Mouse (Mus musculus): ENCODE results near the gene 1700020L24Rik. TPM values are rescaled to one million over a fixed set of nuclear protein-coding genes. Genes with fewer than 3 reads are reported as not detected.

1700020L24Rik gene
- polyA plus RNA-seq, 1 experiment from 2014 or later, result 0.68 TPM

DNA sequence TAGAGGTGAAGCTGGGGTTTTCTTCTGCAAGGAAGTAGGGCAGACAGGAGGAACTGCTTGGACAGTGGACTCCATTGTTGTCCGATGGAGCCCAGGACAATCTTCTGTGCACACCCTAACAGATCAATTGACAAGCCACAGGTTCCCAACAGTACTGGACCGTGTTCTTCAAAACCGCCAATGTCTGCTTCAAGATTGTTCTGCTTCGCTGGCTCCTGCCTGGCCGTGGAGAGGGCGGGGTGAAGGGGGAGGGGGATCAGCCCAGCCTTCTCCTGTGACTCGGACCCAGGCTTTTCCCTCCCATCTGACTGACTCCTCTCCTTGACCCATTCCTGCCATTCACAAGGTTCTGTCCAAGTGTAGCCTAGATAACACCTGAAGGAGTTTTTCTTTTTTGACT is 19.8 kb downstream of the 1700020L24Rik start:
- Histone ChIP-seq H3K4me2 (replicated peaks; ENCODE audit: low read depth) (no peak overlapping the region), H3K9me3 (ENCODE audit: control insufficient read depth, low read length) (no peaks in the 10 kb centered on the region), H3K27ac (replicated peaks) (peak overlapping the region; percentile 87), H3K4me1 (replicated peaks; ENCODE audit: control insufficient read depth, insufficient read depth) (peaks cover 10% of the 10 kb centered on the region), H3K9ac (ENCODE audit: low read length) (no peak overlapping the region), H3K36me3 (ENCODE audit: control insufficient read depth, insufficient read depth, low read length) (no peaks in the 10 kb centered on the region), H3K27me3 (ENCODE audit: control insufficient read depth, insufficient read depth, low read length) (no peaks in the 10 kb centered on the region), H3K4me3 (ENCODE audit: low read depth, low read length) (no peak overlapping the region)
- DNase-seq (ENCODE audit: low spot score) (peak; percentile 18), ATAC-seq (ENCODE audit: low FRiP score, low TSS enrichment) (no peak)
- 44% methylated on average over 7 of the region's 7 CpGs for WGBS
- TF ChIP-seq CTCF (IDR thresholded peaks at IDR 0.05; ENCODE audit: low read depth) (no peak), EP300 (optimal IDR thresholded peaks at IDR 0.05) (no peak)

DNA sequence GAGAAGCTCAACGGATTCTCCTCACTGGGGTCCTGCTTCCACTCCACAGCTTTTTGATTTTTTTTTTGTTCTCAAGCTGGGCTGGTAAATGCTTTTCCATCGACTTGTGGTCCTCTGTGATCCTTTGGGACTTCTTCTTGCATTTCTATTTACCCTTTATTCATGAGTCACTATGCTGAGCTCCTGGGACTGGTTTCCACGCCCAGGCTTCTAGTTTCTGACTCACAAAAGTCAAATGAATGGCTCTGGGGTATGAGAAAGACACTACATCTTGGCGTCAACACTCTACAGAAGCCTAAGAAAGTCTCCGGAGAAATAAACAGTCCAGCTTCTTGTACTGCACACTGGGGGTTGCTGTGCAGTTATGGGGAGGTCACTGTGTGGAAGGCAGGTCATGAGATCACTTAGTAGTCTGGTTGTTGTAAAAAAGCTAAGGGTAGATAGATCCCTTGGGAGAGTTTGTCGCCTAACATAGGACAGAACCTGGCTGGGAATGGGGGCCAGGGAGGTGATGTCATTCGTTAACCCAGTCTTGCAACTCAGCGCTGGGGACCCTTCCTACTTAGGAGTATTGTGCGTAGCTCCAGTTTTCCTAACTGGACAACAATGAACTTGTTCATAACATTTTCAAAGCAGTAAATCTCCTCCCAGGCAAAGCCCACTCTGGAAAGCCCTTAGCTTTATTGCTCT is 20.6 kb downstream of the 1700020L24Rik start:
- peak; percentile 55 for DNase-seq (ENCODE audit: low spot score)
- Histone ChIP-seq H3K9me3 (ENCODE audit: control insufficient read depth, low read length) (no peaks in the 10 kb centered on the region), H3K4me1 (replicated peaks; ENCODE audit: control insufficient read depth, insufficient read depth) (peaks cover 10% of the 10 kb centered on the region), H3K27me3 (ENCODE audit: control insufficient read depth, insufficient read depth, low read length) (no peaks in the 10 kb centered on the region), H3K27ac (replicated peaks) (peak overlapping the region; percentile 87), H3K4me3 (ENCODE audit: low read depth, low read length) (no peak overlapping the region), H3K9ac (ENCODE audit: low read length) (no peak overlapping the region), H3K36me3 (ENCODE audit: control insufficient read depth, insufficient read depth, low read length) (no peaks in the 10 kb centered on the region), H3K4me2 (replicated peaks; ENCODE audit: low read depth) (0 out of 2 replicates have a peak overlapping the region, but pooled peaks have one; percentile 25)
- 32% methylated on average over 9 of the region's 9 CpGs for WGBS
- TF ChIP-seq EP300 (optimal IDR thresholded peaks at IDR 0.05) (no peak), CTCF (IDR thresholded peaks at IDR 0.05; ENCODE audit: low read depth) (no peak)
- peak; percentile 54 for ATAC-seq (ENCODE audit: low FRiP score, low TSS enrichment)

DNA sequence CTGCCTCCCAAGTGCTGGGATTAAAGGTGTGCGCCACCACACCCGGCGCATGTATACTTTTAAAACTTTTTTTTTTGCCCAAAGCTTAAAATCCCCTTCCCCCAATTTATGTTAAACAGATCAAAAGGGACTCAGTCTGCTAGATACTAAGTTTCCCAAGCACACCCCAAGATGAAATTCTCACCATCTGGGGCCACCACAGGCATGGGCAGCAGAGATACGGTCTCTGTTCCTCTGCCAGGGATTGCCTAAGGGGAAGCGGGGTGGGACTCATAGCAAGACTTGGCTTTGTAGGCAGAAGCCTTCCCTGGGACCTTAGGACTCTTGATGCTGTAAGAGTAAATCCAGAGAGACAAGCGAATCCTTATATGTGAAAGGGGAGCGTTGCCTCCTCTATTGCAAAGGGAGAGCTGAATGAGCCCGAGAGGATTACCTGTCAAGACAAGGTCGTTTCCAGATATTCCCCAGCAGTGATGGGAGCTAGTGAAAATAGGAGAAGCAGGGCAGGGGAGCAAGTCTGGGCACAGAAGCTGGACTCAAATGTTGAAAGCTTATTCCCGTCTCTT is 24.1 kb downstream of the 1700020L24Rik start:
- ATAC-seq (ENCODE audit: low FRiP score, low TSS enrichment), result no peak
- Histone ChIP-seq H3K36me3 (ENCODE audit: control insufficient read depth, insufficient read depth, low read length) (no peaks in the 10 kb centered on the region), H3K4me3 (ENCODE audit: low read depth, low read length) (peak overlapping the region; percentile 66), H3K4me1 (replicated peaks; ENCODE audit: control insufficient read depth, insufficient read depth) (peaks cover 10% of the 10 kb centered on the region; the same call in 1 of the 2 replicates), H3K9ac (ENCODE audit: low read length) (no peak overlapping the region), H3K27me3 (ENCODE audit: control insufficient read depth, insufficient read depth, low read length) (no peaks in the 10 kb centered on the region), H3K27ac (replicated peaks) (no peak overlapping the region; the same call in 1 of the 2 replicates), H3K9me3 (ENCODE audit: control insufficient read depth, low read length) (no peaks in the 10 kb centered on the region), H3K4me2 (replicated peaks; ENCODE audit: low read depth) (peak overlapping the region; percentile 95)
- WGBS, result 70% methylated on average over 10 of the region's 10 CpGs
- no peak for DNase-seq (ENCODE audit: low spot score)
- no peak for TF ChIP-seq CTCF (IDR thresholded peaks at IDR 0.05; ENCODE audit: low read depth)
- no peak for TF ChIP-seq EP300 (optimal IDR thresholded peaks at IDR 0.05)

DNA sequence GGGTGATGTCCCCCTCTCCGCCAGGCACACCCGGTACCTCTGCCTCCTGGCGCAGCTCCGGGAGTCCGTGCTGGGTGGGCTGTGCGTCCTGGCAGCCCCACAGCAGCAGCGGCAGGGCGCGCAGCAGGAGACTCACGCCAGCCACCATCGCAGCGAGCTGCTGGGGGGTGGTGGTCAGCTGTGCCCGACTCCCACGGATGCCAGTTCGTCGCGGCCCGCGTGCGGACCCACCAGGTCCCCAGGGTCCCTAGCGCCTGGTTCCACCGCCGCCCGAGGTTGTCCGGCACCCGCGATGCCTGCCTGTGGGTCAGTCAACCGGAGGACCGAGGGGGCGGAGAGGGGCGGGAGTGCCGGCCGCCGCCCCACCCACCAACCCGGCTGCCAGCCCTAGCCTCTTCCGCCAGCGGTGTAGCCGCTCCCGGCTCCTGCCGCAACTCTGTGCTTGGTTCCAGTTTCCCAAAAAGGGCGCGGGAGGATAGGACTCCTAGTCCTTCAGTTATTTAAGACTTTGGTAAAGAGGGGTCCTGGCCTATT is 25.3 kb downstream of the 1700020L24Rik start, which contains the start of gene Mmp28:
TSS of gene Mmp28 (minus strand) at position 361 of the 534 bp plus-strand sequence.
- under 1% methylated on average over 36 of the region's 42 CpGs for WGBS
- peak; percentile 80 for DNase-seq (ENCODE audit: low spot score)
- TF ChIP-seq EP300 (optimal IDR thresholded peaks at IDR 0.05) (no peak), CTCF (IDR thresholded peaks at IDR 0.05; ENCODE audit: low read depth) (no peak)
- Histone ChIP-seq H3K4me1 (replicated peaks; ENCODE audit: control insufficient read depth, insufficient read depth) (0 out of 2 replicates have a peak, but pooled peaks cover 3% of the 10 kb centered on the region), H3K4me3 (ENCODE audit: low read depth, low read length) (peak within 1 kb of the TSS; percentile 66), H3K36me3 (ENCODE audit: control insufficient read depth, insufficient read depth, low read length) (no peaks in the 10 kb centered on the region), H3K27me3 (ENCODE audit: control insufficient read depth, insufficient read depth, low read length) (no peaks in the 10 kb centered on the region), H3K4me2 (replicated peaks; ENCODE audit: low read depth) (peak within 1 kb of the TSS; percentile 95), H3K9me3 (ENCODE audit: control insufficient read depth, low read length) (no peaks in the 10 kb centered on the region), H3K27ac (replicated peaks) (peak within 1 kb of the TSS; percentile 83), H3K9ac (ENCODE audit: low read length) (peak within 1 kb of the TSS; percentile 79)
- ATAC-seq (ENCODE audit: low FRiP score, low TSS enrichment), result peak; percentile 76

DNA sequence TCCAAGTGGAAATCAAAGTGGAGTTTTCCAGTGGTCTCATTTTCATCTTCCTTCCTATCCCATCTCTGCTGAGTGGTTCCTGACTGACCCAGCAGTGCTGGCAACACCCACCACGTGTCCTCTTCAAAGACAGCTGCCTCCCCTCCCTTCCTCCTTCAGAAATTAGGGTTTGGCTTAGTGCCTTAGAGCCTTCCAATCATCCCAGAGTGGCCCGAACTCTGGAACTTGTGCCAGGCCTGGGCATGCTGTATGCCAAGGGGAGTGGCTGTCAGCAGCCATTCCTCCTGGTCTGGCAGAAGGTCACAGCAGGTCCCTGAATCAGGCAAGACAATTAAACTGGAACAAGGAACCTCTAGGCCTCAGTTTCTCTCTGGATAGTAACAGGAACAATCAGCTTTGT is 28.5 kb downstream of the 1700020L24Rik start:
- H3K4me3 ChIP-seq (ENCODE audit: low read depth, low read length), result no peak overlapping the region
- TF ChIP-seq EP300 (optimal IDR thresholded peaks at IDR 0.05), result no peak
- no peak for TF ChIP-seq CTCF (IDR thresholded peaks at IDR 0.05; ENCODE audit: low read depth)
- no peaks in the 10 kb centered on the region for H3K27me3 ChIP-seq (ENCODE audit: control insufficient read depth, insufficient read depth, low read length)
- WGBS, result 22% methylated on average over 2 of the region's 2 CpGs
- DNase-seq (ENCODE audit: low spot score), result no peak
- H3K36me3 ChIP-seq (ENCODE audit: control insufficient read depth, insufficient read depth, low read length), result no peaks in the 10 kb centered on the region
- H3K9ac ChIP-seq (ENCODE audit: low read length), result 0 out of 2 replicates have a peak overlapping the region, but pooled peaks have one; percentile 5
- H3K27ac ChIP-seq (replicated peaks), result peak overlapping the region; percentile 35; the same call in 1 of the 2 replicates
- no peaks in the 10 kb centered on the region for H3K9me3 ChIP-seq (ENCODE audit: control insufficient read depth, low read length)
- 0 out of 2 replicates have a peak, but pooled peaks cover 3% of the 10 kb centered on the region for H3K4me1 ChIP-seq (replicated peaks; ENCODE audit: control insufficient read depth, insufficient read depth)
- H3K4me2 ChIP-seq (replicated peaks; ENCODE audit: low read depth), result no peak overlapping the region
- no peak for ATAC-seq (ENCODE audit: low FRiP score, low TSS enrichment)

All from stomach, postnatal 0 days (tissue).